Mouse (Mus musculus) cerebellum, postnatal 4 days (tissue): ENCODE measurements at regions not wholly inside any gene's neighbourhood (a gene's known extent, or its start where the extent isn't known, plus 50 kb on each side); places are given as distances from the start of the nearest gene placed in this dataset.

Experiments used
- DNase-seq, 2 experiments: peaks; one replicate each; pipeline ENCODE4 v3.0.0; 2022; ENCODE audit warnings: low spot score in 2 of 2, mixed read lengths in 1 of 2

- no peak for DNase-seq
These were observed 179.7 kb downstream of the Parm1 start for GRCm38 (mm10) chr5:91697075-91697474.

- DNase-seq, result no peak
These were observed 179.1 kb downstream of the Parm1 start for GRCm38 (mm10) chr5:91696532-91696931.

GRCm38 (mm10) chr5:91695632-91696031 lies 178.2 kb downstream of the Parm1 start:
- no peak for DNase-seq

GRCm38 (mm10) chr5:91693277-91693676 lies 175.9 kb downstream of the Parm1 start:
- DNase-seq, result no peak

- DNase-seq, result no peak
These were observed 174.9 kb downstream of the Parm1 start for GRCm38 (mm10) chr5:91692292-91692691.

GRCm38 (mm10) chr5:91678727-91679126 lies 161.3 kb downstream of the Parm1 start:
- no peak for DNase-seq
